Mouse (Mus musculus) cerebellum, adult 2 months (tissue): Measurements from ENCODE around the gene Pm20d1. TPM values are rescaled to one million over a fixed set of nuclear protein-coding genes. Genes with fewer than 3 reads are reported as not detected.

Experiments
- DNase-seq, 2 experiments: peaks; one replicate each; pipeline ENCODE4 v3.0.0; 2021
- H3K27ac ChIP-seq: fragments of 200-500 bp; 2 replicates; pipeline ENCODE4 v1.5.1; 2012; ENCODE audit warnings: low read length, control low read depth, inconsistent platforms; ENCODE audit not compliant: insufficient read depth
- H3K27me3 ChIP-seq: fragments of 200-500 bp; 2 replicates; pipeline ENCODE4 v1.6.1; 2012; ENCODE audit warnings: inconsistent platforms, mild to moderate bottlenecking, low read length, moderate library complexity; ENCODE audit not compliant: control insufficient read depth, insufficient read depth
- H3K4me1 ChIP-seq: fragments of 200-500 bp; 2 replicates; pipeline ENCODE4 v1.6.1; 2011; ENCODE audit warnings: low read length; ENCODE audit not compliant: control insufficient read depth, insufficient read depth
- H3K4me3 ChIP-seq: fragments of 200-500 bp; replicated peaks from 2 replicates; pipeline ENCODE3; 2011; ENCODE audit warnings: mild to moderate bottlenecking, low read depth, low read length, control low read depth; ENCODE audit not compliant: insufficient read depth
- CTCF ChIP-seq: fragments of 200-500 bp; IDR thresholded peaks from 2 replicates; pipeline ENCODE4 v1.5.1; 2011; ENCODE audit warnings: low read depth, mild to moderate bottlenecking, control low read depth, low read length, moderate library complexity, borderline replicate concordance; ENCODE audit not compliant: insufficient read depth
- POLR2A ChIP-seq: fragments of 200-500 bp; IDR thresholded peaks from 2 replicates; pipeline ENCODE4 v1.6.1; 2011; ENCODE audit warnings: low read length, control low read depth, borderline replicate concordance; ENCODE audit not compliant: insufficient read depth
- WGBS: fragments of 180-500 bp; shearing (Covaris S2); methylation state at CpG from one replicate; pipeline ENCODE4 v1.1.7; 2018; 5-methylcytosine and 5-hydroxymethylcytosine counted together
- polyA plus RNA-seq: library from polyadenylated mRNA; depleted of rRNA; stranded (reverse); fragments of >200 nt; gene quantifications from 2 replicates; pipeline ENCODE4 v1.2.3, GENCODE M21; 2012; rRNA removed

The Pm20d1 gene
- 2.1 and 2.7 TPM in 2 replicates for polyA plus RNA-seq

- Histone ChIP-seq H3K27ac (no peak within 1 kb of the TSS), H3K4me1 (no peaks in the 10 kb centered on the region), H3K27me3 (no peaks in the 10 kb centered on the region; the same call in 1 of the 2 replicates), H3K4me3 (no peak within 1 kb of the TSS)
- TF ChIP-seq POLR2A (no peak), CTCF (no peak)
- DNase-seq, result peak; percentile 12
- WGBS, result 19% methylated on average over 25 of the region's 26 CpGs
Measured at GRCm38 (mm10) chr1:131797202-131797909, at the start of gene Pm20d1. Pm20d1 (plus strand) TSS chr1:131797381.

GRCm38 (mm10) chr1:131747761-131748160 is 49.4 kb upstream of the Pm20d1 start:
- TF ChIP-seq CTCF, result no peak
- no peak for TF ChIP-seq POLR2A
- no peak overlapping the region for H3K27ac ChIP-seq
- no peak overlapping the region for H3K4me3 ChIP-seq
- H3K27me3 ChIP-seq, result no peaks in the 10 kb centered on the region
- peaks cover 20% of the 10 kb centered on the region for H3K4me1 ChIP-seq
- 92% methylated on average over 2 of the region's 2 CpGs for WGBS
- DNase-seq, result no peak

GRCm38 (mm10) chr1:131748636-131749035 is 48.5 kb upstream of the Pm20d1 start:
- Histone ChIP-seq H3K4me1 (peaks cover 22% of the 10 kb centered on the region), H3K27ac (no peak overlapping the region), H3K27me3 (no peaks in the 10 kb centered on the region), H3K4me3 (no peak overlapping the region)
- no peak for TF ChIP-seq POLR2A
- TF ChIP-seq CTCF, result no peak
- WGBS, result 68% methylated on average over 2 of the region's 2 CpGs
- no peak for DNase-seq

GRCm38 (mm10) chr1:131749706-131750545 is 47.3 kb upstream of the Pm20d1 start:
- Histone ChIP-seq H3K27me3 (no peaks in the 10 kb centered on the region), H3K4me1 (peaks cover 22% of the 10 kb centered on the region), H3K4me3 (no peak overlapping the region), H3K27ac (no peak overlapping the region)
- no peak for TF ChIP-seq POLR2A
- no peak for TF ChIP-seq CTCF
- DNase-seq, result no peak
- 85% methylated on average over 15 of the region's 15 CpGs for WGBS

- Histone ChIP-seq H3K4me3 (no peak overlapping the region), H3K27ac (no peak overlapping the region), H3K4me1 (peaks cover 22% of the 10 kb centered on the region), H3K27me3 (no peaks in the 10 kb centered on the region)
- TF ChIP-seq POLR2A (no peak), CTCF (no peak)
- WGBS, result 42% methylated on average over 3 of the region's 3 CpGs
- DNase-seq, result no peak
Measured at GRCm38 (mm10) chr1:131751181-131751890, 45.8 kb upstream of the Pm20d1 start.

GRCm38 (mm10) chr1:131751891-131752311 is 45.3 kb upstream of the Pm20d1 start:
- WGBS, result 6% methylated on average over 10 of the region's 10 CpGs
- no peak for TF ChIP-seq POLR2A
- no peak for TF ChIP-seq CTCF
- peak; percentile 70 to 83 for DNase-seq
- H3K27ac ChIP-seq, result no peak overlapping the region
- H3K27me3 ChIP-seq, result no peaks in the 10 kb centered on the region
- no peak overlapping the region for H3K4me3 ChIP-seq
- peaks cover 22% of the 10 kb centered on the region for H3K4me1 ChIP-seq

- Histone ChIP-seq H3K4me1 (peaks cover 22% of the 10 kb centered on the region), H3K27me3 (no peaks in the 10 kb centered on the region), H3K4me3 (no peak overlapping the region), H3K27ac (no peak overlapping the region)
- 88% methylated on average over 3 of the region's 3 CpGs for WGBS
- TF ChIP-seq POLR2A (no peak), CTCF (no peak)
- DNase-seq, result no peak
Measured at GRCm38 (mm10) chr1:131754212-131754829, 42.9 kb upstream of the Pm20d1 start.
